Comparison of ENCODE assay signal across 24 mouse cellular contexts in genomic region chr3:41572131-41572530, GRCm38 (mm10). TPM values are rescaled to one million over a fixed set of nuclear protein-coding genes. Genes with fewer than 3 reads are reported as not detected.
A peak's percentile ranks its signal among the peaks of the same experiment; 100 is the strongest.
DNase-seq lines count a peak whose midpoint lies in the region; ATAC-seq and TF ChIP-seq lines count a peak whose summit lies in the region.
"Had no signal": no experiment of that assay in that cellular context is flagged by ENCODE, and none has a peak within 500 bp of the region (broad histone marks: within the 10 kb centered on the region; RNA-seq: fewer than 3 reads in every experiment).

No protein-coding gene starts in this region.

- TF ChIP-seq EP300 in MEL (IDR thresholded peaks at IDR 0.05; ENCODE audit: low read depth in 1 of 2, low read length in 2 of 2), result no peak

- no peak for TF ChIP-seq POLR2A in MEL (IDR thresholded peaks at IDR 0.05; ENCODE audit: control insufficient read depth in 1 of 2, insufficient read depth in 1 of 2, low read depth in 1 of 2, low read length in 2 of 2, poor library complexity in 1 of 2)
- no peak for TF ChIP-seq POLR2A in small intestine, adult 2 months (IDR thresholded peaks at IDR 0.05; ENCODE audit: low read depth, low read length)

- 68% methylated on average over 4 of the region's 4 CpGs for WGBS in intestine, embryonic 16.5 days
- WGBS in intestine, embryonic 15.5 days, result 62% methylated on average over 4 of the region's 4 CpGs
- WGBS in small intestine, adult 2 months, result 27% methylated on average over 4 of the region's 4 CpGs

- no peak overlapping the region for H3K9ac ChIP-seq in intestine, embryonic 16.5 days (ENCODE audit: low read depth, low read length)
- H3K9ac ChIP-seq in intestine, embryonic 15.5 days, result no peak overlapping the region
- no peak overlapping the region for H3K9ac ChIP-seq in MEL (ENCODE audit: control insufficient read depth, low read depth, low read length, poor library complexity, severe bottlenecking)
- H3K9ac ChIP-seq: embryonic facial prominence, embryonic 15.5 days; forebrain, embryonic 15.5 days; hindbrain, embryonic 13.5 days had no signal

- peaks cover 51% of the 10 kb centered on the region for H3K4me1 ChIP-seq in intestine, embryonic 16.5 days (ENCODE audit: control insufficient read depth, insufficient read depth, low read length)
- H3K4me1 ChIP-seq in intestine, embryonic 15.5 days (replicated peaks), result peaks cover 38% of the 10 kb centered on the region
- peaks cover 0 to 23% of the 10 kb centered on the region in 2 experiments; a peak in 1 of 4 replicates for H3K4me1 ChIP-seq in MEL (ENCODE audit: control insufficient read depth in 1 of 2, insufficient read depth in 2 of 2, low read length in 2 of 2)
- H3K4me1 ChIP-seq in small intestine, adult 2 months (ENCODE audit: control insufficient read depth, insufficient read depth, insufficient read length, low read length), result peaks cover 31% of the 10 kb centered on the region
- H3K4me1 ChIP-seq: embryonic facial prominence, embryonic 15.5 days had no signal

- TF ChIP-seq CTCF in MEL (IDR thresholded peaks at IDR 0.05 in 2 of 3, conservative IDR thresholded peaks at IDR 0.05 in 1 of 3; ENCODE audit: control insufficient read depth in 1 of 3, insufficient read depth in 1 of 3, low read depth in 2 of 3, low read length in 3 of 3, poor library complexity in 1 of 3, severe bottlenecking in 1 of 3), result no peak
- no peak for TF ChIP-seq CTCF in small intestine, adult 2 months (IDR thresholded peaks at IDR 0.05; ENCODE audit: extremely low read depth, insufficient read length, insufficient replicate concordance, low read depth, low read length)

- no peaks in the 10 kb centered on the region for H3K36me3 ChIP-seq in intestine, embryonic 16.5 days (ENCODE audit: control insufficient read depth, insufficient read depth, low read length)
- H3K36me3 ChIP-seq in intestine, embryonic 15.5 days, result no peaks in the 10 kb centered on the region
- H3K36me3 ChIP-seq in MEL (ENCODE audit: control insufficient read depth in 1 of 2, insufficient read depth in 2 of 2, low read length in 2 of 2), result peaks cover 32 to 69% of the 10 kb centered on the region in 2 experiments
- no peaks in the 10 kb centered on the region for H3K36me3 ChIP-seq in small intestine, adult 2 months (ENCODE audit: control insufficient read depth, insufficient read depth, low read length)
- H3K36me3 ChIP-seq: embryonic facial prominence, embryonic 12.5 days; embryonic facial prominence, embryonic 15.5 days; forebrain, embryonic 15.5 days; hindbrain, embryonic 10.5 days; hindbrain, embryonic 13.5 days had no signal

- no peaks in the 10 kb centered on the region for H3K27me3 ChIP-seq in intestine, embryonic 16.5 days (replicated peaks; ENCODE audit: control insufficient read depth, insufficient read depth, low read length)
- no peaks in the 10 kb centered on the region for H3K27me3 ChIP-seq in intestine, embryonic 15.5 days (replicated peaks)
- no peaks in the 10 kb centered on the region for H3K27me3 ChIP-seq in MEL (ENCODE audit: control insufficient read depth in 1 of 2, insufficient read depth in 2 of 2, low read length in 2 of 2)
- no peaks in the 10 kb centered on the region for H3K27me3 ChIP-seq in small intestine, adult 2 months (ENCODE audit: control insufficient read depth, insufficient read depth, low read length)
- H3K27me3 ChIP-seq: CH12.LX; embryonic facial prominence, embryonic 15.5 days; forebrain, embryonic 15.5 days; hindbrain, embryonic 13.5 days had no signal

- DNase-seq in MEL (ENCODE audit: low read depth, low spot score), result no peak
- DNase-seq in yolk sac, embryonic 10.5 days (ENCODE audit: low spot score), result no peak
- no peak for DNase-seq in kidney, postnatal 10 days
- DNase-seq: adrenal gland, adult 8-10 months; adrenal gland, postnatal 25 days; B cell, adult 2 months; cerebellum, adult 18-20 months; cerebellum, postnatal 14 days; gastrocnemius, postnatal 10 days; gastrocnemius, postnatal 36 days had no signal

- no peak for ATAC-seq in intestine, embryonic 16.5 days
- no peak; the same call in 1 of the 2 replicates for ATAC-seq in intestine, embryonic 15.5 days
- ATAC-seq in granulocyte monocyte progenitor cell, adult 5-6 weeks (replicated peaks; ENCODE audit: poor library complexity, severe bottlenecking), result peak; percentile 5; the same call in 1 of the 2 replicates
- ATAC-seq: activated CD4-positive, CD25-positive, alpha-beta regulatory T cell, adult 4 months; forebrain, embryonic 15.5 days; hindbrain, embryonic 16.5 days had no signal

- no peak overlapping the region for H3K4me2 ChIP-seq in intestine, embryonic 16.5 days (ENCODE audit: low read depth, low read length)
- no peak overlapping the region for H3K4me2 ChIP-seq in intestine, embryonic 15.5 days (replicated peaks)
- H3K4me2 ChIP-seq: embryonic facial prominence, embryonic 12.5 days; embryonic facial prominence, embryonic 15.5 days; forebrain, embryonic 15.5 days; heart, embryonic 11.5 days; hindbrain, embryonic 13.5 days had no signal

- H3K27ac ChIP-seq in intestine, embryonic 16.5 days (ENCODE audit: low read length), result peak overlapping the region; percentile 0; the same call in 1 of the 2 replicates
- no peak overlapping the region for H3K27ac ChIP-seq in intestine, embryonic 15.5 days
- no peak overlapping the region for H3K27ac ChIP-seq in MEL (ENCODE audit: control insufficient read depth, low read depth, low read length)
- H3K27ac ChIP-seq in small intestine, adult 2 months (ENCODE audit: insufficient read depth, low read depth, low read length), result 0 out of 2 replicates have a peak overlapping the region, but pooled peaks have one; percentile 5
- H3K27ac ChIP-seq: embryonic facial prominence, embryonic 12.5 days; embryonic facial prominence, embryonic 15.5 days; forebrain, embryonic 15.5 days; hindbrain, embryonic 10.5 days; hindbrain, embryonic 13.5 days had no signal

- no peak overlapping the region for H3K4me3 ChIP-seq in intestine, embryonic 16.5 days (ENCODE audit: low read length)
- no peak overlapping the region for H3K4me3 ChIP-seq in intestine, embryonic 15.5 days (replicated peaks)
- no peak overlapping the region for H3K4me3 ChIP-seq in MEL (ENCODE audit: control insufficient read depth in 1 of 2, insufficient read depth in 1 of 2, low read depth in 2 of 2, low read length in 2 of 2)
- H3K4me3 ChIP-seq in small intestine, adult 2 months (ENCODE audit: low read depth, low read length), result no peak overlapping the region
- H3K4me3 ChIP-seq: embryonic facial prominence, embryonic 12.5 days; embryonic facial prominence, embryonic 15.5 days; forebrain, embryonic 15.5 days; hindbrain, embryonic 10.5 days; hindbrain, embryonic 13.5 days had no signal

- no peak for TF ChIP-seq RAD21 in MEL (IDR thresholded peaks at IDR 0.05; ENCODE audit: low read depth, low read length)

- peaks cover 98% of the 10 kb centered on the region for H3K79me2 ChIP-seq in MEL (ENCODE audit: control insufficient read depth, insufficient read depth, low read length, poor library complexity)

- no peaks in the 10 kb centered on the region for H3K9me3 ChIP-seq in intestine, embryonic 16.5 days (ENCODE audit: control insufficient read depth, low read length)
- H3K9me3 ChIP-seq in intestine, embryonic 15.5 days, result no peaks in the 10 kb centered on the region
- H3K9me3 ChIP-seq in MEL (replicated peaks; ENCODE audit: insufficient read depth, low read length), result no peaks in the 10 kb centered on the region
- H3K9me3 ChIP-seq: embryonic facial prominence, embryonic 12.5 days; embryonic facial prominence, embryonic 15.5 days; forebrain, embryonic 15.5 days; G1E; hindbrain, embryonic 10.5 days; hindbrain, embryonic 13.5 days had no signal

TF ChIP-seq in MEL, 35 proteins besides CTCF, POLR2A, EP300 and RAD21:
- TF ChIP-seq ZNF384 (IDR thresholded peaks at IDR 0.05; ENCODE audit: low read depth, low read length), result peak; percentile 41; the same call in 1 of the 2 replicates
- TF ChIP-seq MAZ (IDR thresholded peaks at IDR 0.05; ENCODE audit: low read depth, low read length), result no peak

RNA-seq across cellular contexts. Expression of gene Jade1, which starts 16.6 kb away (rescaled TPM):
- 14.8 and 16.9 TPM in 2 replicates for polyA plus RNA-seq in intestine, embryonic 16.5 days (2015; fragmentation: Nextera tagmentation; extraction: Ambion mirVana)
- polyA plus RNA-seq in intestine, embryonic 15.5 days (2015; fragmentation: Nextera tagmentation; extraction: Ambion mirVana), result 21.8 and 24.1 TPM in 2 replicates
- total RNA-seq in MEL (2012; rRNA removed), result 98.8 and 116 TPM in 2 replicates
- polyA plus RNA-seq in MEL (2012; ENCODE audit: insufficient read depth in 1 of 2, insufficient read length in 2 of 2, low read depth in 1 of 2, low replicate concordance in 2 of 2, missing spikeins in 1 of 2), result 100 to 1,000 TPM; 134 to 150 TPM
- total RNA-seq in granulocyte monocyte progenitor cell, adult 5-6 weeks (2014; fragmentation: Nextera tagmentation), result 32.6 and 53.3 TPM in 2 replicates
- 38.8 and 72.7 TPM in 2 replicates for total RNA-seq in granulocyte monocyte progenitor cell, adult 5-6 weeks (2017)
- 8.1 and 18.5 TPM in 2 replicates for polyA plus RNA-seq in small intestine, adult 2 months (2012; rRNA removed)

Comparison
In these comparisons a context has a peak if more than half of its experiments do, and no peak if none do; other contexts are left out.
1. H3K27ac ChIP-seq: peak in intestine, embryonic 16.5 days (single experiment) and small intestine, adult 2 months (single experiment); none in intestine, embryonic 15.5 days (single experiment) and MEL (single experiment).